Mouse (Mus musculus) adrenal gland (tissue): Measurements from ENCODE around the gene Gm13030.
"Not testable (repeated sequence)": the region's sequence is repeated elsewhere in the genome, so short reads cannot be mapped to it uniquely, and the experiment has no call there.

ENCODE experiments used
- intact Hi-C: fragments of 180-260 bp; cut with DNase I; formaldehyde crosslinking; loops from one replicate; pipeline ENCODE4 v1.15.1; 2025
- long read RNA-seq, 2 experiments: library from polyadenylated mRNA; unstranded; transcript quantifications; one replicate each; pipeline ENCODE4 v2.0.0; 2020; ENCODE audit warnings: borderline replicate concordance in 1 of 2; ENCODE audit not compliant: insufficient replicate concordance in 1 of 2

Gm13030 gene
- long read RNA-seq, experiment 1: 0 reads
- long read RNA-seq, experiment 2: 0 reads

GRCm38 (mm10) chr4:138873864-138874263 lies at the start of gene Gm13030:
Gene Gm13030 (minus strand): TSS chr4:138873964.
- intact Hi-C loops: no loop called here

GRCm38 (mm10) chr4:138922131-138922459 lies 48.3 kb upstream of the Gm13030 start:
- intact Hi-C loops: loop anchor here (2.0 to 5.0 kb wide), 2 partner anchors 80 to 157 kb away; no protein-coding TSS in a partner anchor

DNA sequence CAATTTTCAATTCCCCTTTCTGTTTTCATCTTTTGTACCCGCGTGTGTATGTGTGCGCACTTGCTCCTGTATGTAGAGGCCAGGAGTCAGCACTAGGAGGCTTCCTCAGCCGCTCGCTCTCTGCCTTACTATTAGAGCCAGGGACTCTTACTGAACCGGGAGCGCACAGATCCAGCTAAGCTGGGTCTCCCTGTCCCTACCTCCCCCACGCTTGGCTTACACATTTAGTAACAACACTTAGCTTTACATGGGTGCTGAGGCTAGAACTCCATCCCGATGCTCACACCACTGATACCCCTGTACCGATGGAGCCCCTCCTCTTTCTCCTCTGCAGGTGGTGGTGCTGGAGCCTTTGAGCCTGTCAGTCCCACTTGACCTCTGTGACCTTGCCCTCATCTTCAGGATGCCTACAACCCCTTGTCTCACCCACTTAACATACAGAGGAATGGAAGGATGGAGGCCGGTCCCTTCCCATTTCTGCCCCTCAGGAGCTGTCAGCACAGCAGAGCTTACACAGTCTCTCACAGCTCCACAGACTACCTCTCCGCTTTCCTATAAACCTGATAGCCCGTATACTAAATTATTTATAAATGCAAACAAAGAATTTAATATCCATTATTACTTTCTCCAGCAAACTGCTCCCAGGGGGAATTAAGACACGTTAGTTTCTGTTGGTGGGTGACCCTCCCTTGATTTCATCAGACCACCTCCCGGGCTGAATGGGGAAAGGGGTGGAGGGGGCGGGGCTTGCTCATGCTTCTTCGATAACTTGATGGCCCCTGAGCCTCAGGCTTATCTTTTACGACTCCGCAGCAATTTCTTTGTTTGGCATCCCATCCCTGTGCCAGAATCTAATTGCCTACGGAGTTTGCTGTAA lies 47.7 kb upstream of the Gm13030 start:
- intact Hi-C loops: loop anchor here (2.0 to 5.0 kb wide), 2 partner anchors 81 to 157 kb away; no protein-coding TSS in a partner anchor

GRCm38 (mm10) chr4:138917282-138917681 lies 43.5 kb upstream of the Gm13030 start:
- intact Hi-C loops: no loop called here

- intact Hi-C loops: no loop called here
Measured at GRCm38 (mm10) chr4:138913797-138914196, 40.0 kb upstream of the Gm13030 start, which contains the start of gene Otud3. Gene Otud3 (minus strand): TSS chr4:138913945.

- intact Hi-C loops: no loop called here
Measured at GRCm38 (mm10) chr4:138913141-138913787, 39.5 kb upstream of the Gm13030 start.

DNA sequence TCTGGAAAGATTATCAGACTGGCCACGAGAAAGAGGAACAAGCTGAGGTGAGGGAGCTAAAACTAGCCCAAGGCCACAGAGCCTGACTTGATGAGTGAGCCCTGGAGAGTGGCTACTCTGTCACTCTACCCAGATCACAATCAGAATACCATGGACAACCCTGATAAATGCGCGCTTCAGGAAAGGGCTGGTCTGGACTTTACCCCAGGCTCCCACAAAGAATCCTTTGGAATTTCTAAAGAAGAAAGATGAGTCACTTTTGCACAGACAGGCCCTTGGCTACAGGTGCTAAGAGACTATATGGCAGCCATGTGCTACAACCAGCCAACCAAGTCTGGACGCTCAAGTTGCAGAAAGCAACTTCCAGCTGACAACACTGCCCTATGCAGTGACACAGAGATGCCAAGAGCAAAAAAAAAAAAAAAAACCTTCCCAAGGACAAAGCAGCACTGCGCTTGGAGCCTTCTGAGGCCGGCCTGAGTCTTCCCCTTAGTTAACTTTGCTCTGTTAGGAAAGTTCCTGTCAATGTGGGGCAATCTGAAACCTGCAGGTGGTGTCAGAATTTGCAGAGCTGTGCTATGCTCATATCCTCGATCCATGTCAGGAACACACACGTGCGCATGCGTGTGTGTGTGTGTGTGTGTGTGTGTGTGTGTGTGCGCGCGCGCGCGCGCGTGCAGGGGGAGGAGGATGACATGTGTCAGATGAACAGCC lies 32.0 kb upstream of the Gm13030 start:
- intact Hi-C loops: no loop called here

DNA sequence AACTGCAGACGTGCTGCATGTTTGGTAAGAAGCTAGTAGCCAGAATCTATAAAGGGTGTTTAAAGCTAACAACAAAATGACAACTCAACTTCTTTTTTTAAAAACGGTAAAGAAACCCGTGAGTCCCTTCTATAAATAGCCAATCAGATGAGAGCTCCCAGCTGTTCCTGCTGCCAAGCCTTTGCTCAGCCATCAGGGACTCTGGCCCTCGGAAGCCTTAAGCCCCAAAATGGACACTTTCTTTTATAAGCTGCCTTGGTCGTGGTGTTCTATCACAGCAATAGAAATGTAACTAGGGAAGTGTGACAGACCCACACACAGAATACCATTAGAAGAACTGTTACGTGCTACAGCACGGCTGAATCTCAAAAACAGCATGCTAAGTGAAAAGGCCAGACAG lies 25.6 kb upstream of the Gm13030 start:
- intact Hi-C loops: no loop called here

DNA sequence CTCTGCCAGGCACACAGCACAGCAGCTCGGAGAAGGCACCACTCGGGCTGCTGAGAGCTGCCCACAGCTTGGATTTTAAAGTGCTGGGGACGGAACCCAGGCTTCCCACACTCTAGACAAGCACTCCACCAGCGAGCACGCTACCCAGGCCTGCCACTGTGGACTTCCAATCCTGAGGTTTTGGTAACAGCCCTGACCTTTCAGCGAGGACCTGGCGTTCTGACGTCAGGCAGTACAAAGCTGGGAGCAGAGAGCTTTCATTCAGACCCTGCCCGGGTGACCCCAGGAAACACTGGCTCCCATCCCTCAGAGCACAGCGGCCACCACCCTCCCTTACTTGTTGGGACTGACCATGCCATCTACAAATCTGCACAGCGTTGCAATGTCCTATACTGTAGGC lies 20.0 kb upstream of the Gm13030 start:
- intact Hi-C loops: loop anchor here (5.0 kb wide), 1 partner anchor 36 kb away; no protein-coding TSS in a partner anchor

GRCm38 (mm10) chr4:138892655-138893054 lies 18.9 kb upstream of the Gm13030 start:
- intact Hi-C loops: loop anchor here (5.0 kb wide), 1 partner anchor 35 kb away; no protein-coding TSS in a partner anchor

DNA sequence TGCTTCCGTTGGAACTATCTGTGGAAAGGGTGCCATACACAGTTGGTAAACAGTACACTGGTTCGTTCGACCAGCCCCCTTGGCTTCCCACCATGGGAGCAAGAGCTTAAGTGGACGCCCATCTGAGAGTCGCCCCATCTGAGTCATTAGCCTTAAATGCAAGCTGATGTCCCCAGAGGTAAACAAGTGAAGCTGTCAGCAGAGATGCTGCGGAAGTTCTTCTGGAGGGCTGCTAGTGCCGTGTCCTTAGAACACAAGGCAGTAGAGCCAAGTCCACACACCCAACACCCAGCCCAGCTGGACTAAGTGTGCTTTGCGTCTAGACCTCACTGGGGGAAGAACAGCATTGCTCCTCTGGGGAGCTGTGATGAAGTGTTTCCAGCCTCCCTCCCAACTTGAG lies 15.9 kb upstream of the Gm13030 start:
- intact Hi-C loops: loop anchor here (5.0 kb wide), 1 partner anchor 32 kb away; no protein-coding TSS in a partner anchor

DNA sequence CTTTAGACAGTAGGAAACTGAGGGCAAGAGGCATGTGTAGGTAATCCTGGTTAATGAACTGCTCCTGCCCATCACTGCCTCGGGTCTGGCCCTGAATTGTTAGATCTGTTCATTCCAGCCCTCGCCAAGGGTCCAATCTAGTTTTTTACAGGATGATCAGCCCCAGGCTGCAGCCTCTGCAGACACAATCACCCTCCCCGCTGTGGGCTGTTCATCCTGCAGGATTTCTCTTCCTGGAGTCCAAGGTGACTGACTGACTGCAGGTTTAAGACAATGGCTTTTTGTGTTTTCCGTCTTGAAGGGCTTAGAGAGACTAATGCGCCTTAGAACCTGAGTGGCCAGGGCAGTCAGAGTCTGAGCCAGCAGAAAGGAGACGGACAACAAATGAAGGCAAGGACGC lies 15.4 kb upstream of the Gm13030 start:
- intact Hi-C loops: no loop called here

DNA sequence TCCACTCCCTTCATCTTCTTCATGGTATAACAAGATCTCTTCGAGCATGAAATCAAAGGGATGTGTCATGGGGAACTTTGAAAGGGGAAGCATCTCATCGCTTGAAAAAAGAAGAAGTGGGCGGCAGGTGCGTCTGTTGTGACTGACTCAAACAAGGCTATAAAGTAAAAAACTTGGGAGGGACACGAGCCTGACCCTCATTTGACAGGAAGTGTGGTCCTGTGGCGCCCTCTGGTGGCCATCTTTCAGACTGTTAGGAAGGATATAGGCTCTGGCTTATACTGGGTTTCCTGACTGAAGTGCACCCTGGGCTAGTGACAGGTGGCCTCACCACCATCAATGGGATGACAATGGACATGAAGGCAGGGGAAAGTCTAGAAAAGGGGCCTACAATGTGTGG lies 10.5 kb upstream of the Gm13030 start:
- intact Hi-C loops: loop anchor here (2.0 kb wide), 1 partner anchor 17 kb away; no protein-coding TSS in a partner anchor

- intact Hi-C loops: no loop called here
Measured at GRCm38 (mm10) chr4:138882179-138882578, 8.4 kb upstream of the Gm13030 start.

DNA sequence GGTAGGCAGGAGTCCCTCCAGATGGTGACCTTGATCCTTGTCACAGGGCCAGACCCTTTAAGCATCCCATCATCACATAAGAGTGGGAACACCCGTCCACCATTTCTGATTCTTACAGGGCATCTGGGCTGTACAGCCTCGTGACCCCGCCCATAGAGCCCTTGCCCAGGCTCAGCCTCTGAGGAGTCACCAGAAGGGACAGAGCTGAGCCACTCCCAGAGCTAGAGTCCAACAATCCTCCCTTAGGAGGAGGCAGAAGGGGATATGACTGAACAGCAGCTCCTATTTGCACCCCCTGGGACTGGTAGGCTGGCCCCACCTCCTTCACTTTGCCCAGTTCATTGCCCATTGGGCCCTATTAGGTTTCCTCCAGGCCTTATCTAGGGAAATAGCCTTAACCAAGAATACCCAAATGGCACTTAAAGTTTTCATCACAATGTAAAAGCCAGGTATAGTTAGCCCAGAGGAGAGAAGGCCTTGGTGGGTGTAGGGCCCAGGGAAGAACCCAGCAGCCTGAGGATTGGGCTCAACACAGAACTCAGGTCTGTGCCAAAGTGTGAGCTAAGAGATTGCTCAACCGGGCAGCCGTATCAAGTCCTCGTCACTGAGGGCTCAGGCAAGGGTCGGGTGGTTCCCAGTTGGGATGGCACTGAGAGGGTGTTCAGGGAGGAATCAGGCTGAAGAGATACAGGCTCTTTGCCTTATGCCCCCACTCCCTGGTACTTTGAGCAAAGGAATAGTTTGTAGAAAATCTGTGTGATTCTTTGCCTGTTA lies 7.2 kb upstream of the Gm13030 start:
- intact Hi-C loops: no loop called here

- intact Hi-C loops: no loop called here
Measured at GRCm38 (mm10) chr4:138879808-138880207, 6.0 kb upstream of the Gm13030 start.

- intact Hi-C loops: no loop called here
Measured at GRCm38 (mm10) chr4:138878783-138879182, 5.0 kb upstream of the Gm13030 start.

DNA sequence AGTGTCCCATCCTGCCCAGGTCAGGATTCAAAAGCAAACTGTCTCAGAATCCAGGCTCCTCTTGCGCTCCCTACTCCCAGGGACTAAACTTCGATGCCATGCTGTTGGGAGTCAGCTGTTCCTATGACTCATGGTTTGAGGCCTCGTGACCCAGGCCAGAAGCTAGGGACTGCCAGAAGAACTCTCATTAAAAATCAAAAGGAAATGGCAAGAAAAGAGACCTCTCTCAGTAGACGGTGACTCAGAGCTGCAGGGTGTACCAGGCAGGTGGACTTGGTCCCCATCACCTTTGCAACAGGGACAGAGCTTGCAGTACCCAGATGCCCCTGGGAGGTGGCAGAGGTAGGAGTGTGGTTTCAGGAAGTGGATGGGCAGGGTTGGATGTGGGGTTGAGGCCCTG lies 4.0 kb upstream of the Gm13030 start, which contains the start of gene Pla2g2e:
TSS of gene Pla2g2e (plus strand) at position 212 of the 400 bp plus-strand sequence.
- intact Hi-C loops: no loop called here

DNA sequence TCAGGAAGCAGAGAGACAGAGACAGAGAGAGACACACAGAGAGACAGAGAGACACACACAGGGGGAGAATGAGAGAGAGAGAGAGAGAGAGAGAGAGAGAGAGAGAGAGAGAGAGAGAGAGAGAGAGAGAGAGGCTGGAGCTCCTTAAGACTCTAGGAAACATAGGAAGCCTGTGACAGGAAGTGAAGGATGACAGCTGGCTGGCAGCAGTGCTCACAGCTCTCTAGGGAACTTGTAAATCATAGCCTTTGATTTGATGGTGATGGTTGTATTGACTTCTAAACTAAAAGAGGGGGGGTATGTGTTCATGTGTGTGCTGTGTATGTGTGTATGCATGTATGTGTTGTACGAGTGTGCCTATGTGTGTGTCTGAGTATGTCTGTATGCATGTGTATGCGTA lies 2.2 kb upstream of the Gm13030 start:
- intact Hi-C loops: no loop called here

DNA sequence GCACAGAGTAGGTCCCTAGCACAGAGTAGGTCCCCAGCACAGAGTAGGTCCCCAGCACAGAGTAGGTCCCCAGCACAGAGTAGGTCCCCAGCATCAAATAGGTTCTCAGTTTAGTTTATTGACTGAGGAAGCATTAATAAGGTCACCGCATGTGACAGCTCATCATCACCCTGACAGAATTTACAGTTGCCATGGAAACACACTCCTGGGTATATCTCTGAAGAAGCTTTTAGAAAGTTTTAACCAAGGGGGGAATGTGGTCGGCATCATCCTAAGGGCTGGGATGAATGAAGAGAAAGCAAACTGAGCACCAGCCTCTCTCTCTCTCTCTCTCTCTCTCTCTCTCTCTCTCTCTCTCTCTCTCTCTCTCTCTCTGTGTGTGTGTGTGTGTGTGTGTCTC lies 1.5 kb upstream of the Gm13030 start:
- intact Hi-C loops: not testable (repeated sequence)

GRCm38 (mm10) chr4:138868666-138869065 lies 5.1 kb downstream of the Gm13030 start:
- intact Hi-C loops: no loop called here
